Mouse (Mus musculus) stomach, postnatal 0 days (tissue): Measurements from ENCODE around the gene Phgdh.

Experiments used
- CTCF ChIP-seq: IDR thresholded peaks from 2 replicates; pipeline ENCODE4 v1.5.1; 2016; ENCODE audit warnings: antibody characterized with exemption, low read depth, mild to moderate bottlenecking, moderate library complexity
- EP300 ChIP-seq: optimal IDR thresholded peaks from 2 replicates; pipeline ENCODE3; 2016; ENCODE audit warnings: antibody characterized with exemption

DNA sequence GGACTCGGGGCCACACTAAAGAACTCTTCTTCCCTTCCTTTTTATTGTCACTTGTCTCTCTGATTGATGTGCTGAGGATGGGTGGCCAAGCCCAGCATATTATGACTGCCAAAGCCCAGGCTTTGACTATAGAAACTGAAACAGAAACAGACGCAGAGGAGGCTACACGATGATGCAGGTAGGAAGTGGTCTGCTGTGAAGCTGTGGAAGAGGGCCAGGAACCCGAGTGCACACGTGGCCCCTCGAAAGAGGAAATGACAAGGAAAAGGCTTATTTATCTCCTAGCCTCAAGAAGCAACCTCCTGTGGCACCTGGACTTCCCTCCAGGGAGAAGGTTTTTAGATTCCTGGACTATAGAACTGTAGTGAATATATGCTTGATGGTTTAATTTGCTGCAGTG, 8.3 kb upstream of the Phgdh start:
- TF ChIP-seq EP300: no peak
- TF ChIP-seq CTCF: no peak
